Mouse (Mus musculus) embryonic stem cell, embryonic (primary cell): ENCODE measurements around the gene Rasef.
"Not testable (repeated sequence)": the region's sequence is repeated elsewhere in the genome, so short reads cannot be mapped to it uniquely, and the experiment has no call there.

ENCODE experiments used
- CTCF ChIA-PET, 4 experiments: fragments of 300-600 bp in 2 of 4; fragments of 350-600 bp in 2 of 4; sonication (Branson Sonifier 250); formaldehyde crosslinking; loops; one replicate each; lab custom pipeline; 2022; ENCODE audit warnings: inconsistent platforms in 2 of 4; lab: Charles Lee
- POLR2A ChIA-PET, 4 experiments: fragments of 300-600 bp in 2 of 4; fragments of 350-600 bp in 2 of 4; sonication (Branson Sonifier 250); formaldehyde crosslinking; loops; one replicate each; lab custom pipeline; 2022; ENCODE audit warnings: antibody characterized with exemption in 4 of 4, inconsistent platforms in 1 of 4; lab: Charles Lee

Gene Rasef

DNA sequence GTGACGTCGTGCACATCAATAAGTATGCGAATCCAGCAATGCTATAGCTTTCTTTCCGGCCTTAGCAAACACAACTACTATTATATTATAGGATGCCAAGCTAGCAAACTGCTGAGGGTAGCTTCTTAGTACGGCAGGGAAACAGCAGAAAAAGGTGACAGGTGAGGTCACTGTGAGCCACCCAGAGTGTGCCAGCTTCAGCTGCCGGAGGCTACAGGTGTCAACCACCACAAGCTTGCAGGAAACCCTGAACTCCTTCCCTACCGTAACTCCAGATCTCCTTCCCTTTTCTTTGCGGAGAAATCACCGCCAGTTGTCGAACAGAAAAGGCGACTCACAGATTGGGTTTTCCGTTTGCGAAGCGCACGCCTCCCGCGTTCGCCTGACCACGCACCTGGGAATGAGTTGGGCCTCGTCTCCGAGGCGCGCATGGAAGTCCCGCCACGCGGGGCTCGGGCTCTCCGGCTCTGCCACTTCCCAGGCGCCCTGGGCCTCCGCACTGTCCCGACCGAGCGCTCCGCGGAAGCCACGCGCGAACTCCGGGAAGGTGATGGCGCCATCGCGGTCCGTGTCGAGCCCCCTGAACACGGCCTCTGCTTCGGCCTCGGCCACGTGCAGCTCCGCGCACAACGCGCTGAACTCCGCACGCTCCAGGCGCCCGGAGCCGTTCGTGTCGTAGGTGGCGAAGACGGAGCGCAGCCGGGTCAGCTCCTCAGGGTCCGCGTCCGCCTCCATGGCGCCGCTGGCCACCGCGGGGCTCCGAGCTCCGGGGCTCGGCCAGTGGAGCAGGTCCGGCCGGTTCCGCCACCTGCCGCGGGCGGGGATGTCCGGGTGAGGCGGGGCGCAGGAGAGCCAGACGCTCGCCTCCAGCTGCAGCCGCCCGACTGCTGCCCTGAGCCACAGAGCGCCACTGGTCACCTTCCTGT, at the start of gene Rasef:
Gene Rasef (minus strand): TSS at position 735 of the 926 bp plus-strand sequence.
- ChIA-PET POLR2A (interaction anchor here in 1 of 4 experiments (0.6 to 0.8 kb wide), 2 partner anchors 30 to 460 kb away, joined by 3 read pairs; no protein-coding TSS in a partner anchor), CTCF (interaction anchor here in 1 of 4 experiments (0.6 kb wide), 1 partner anchor 155 kb away, joined by 6 read pairs; no protein-coding TSS in a partner anchor)

DNA sequence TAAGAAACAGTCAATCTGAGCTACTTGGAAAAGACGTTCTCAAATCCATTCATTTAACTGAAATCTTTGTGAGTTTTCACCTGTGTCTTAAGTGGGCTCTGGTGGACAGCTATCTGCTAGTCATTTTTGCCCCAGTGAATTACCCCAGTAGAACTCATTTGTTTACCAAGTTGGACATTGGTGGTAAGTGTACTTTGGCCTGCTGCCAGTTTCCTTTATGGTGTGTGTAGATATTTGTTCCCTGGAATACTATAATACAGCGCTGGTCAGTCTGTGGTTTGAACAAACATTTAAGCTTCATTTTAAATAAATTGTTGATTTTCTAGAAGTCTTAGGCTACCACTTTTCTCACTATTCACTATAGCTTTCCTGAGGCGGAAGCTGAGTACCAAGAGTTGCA, 35.8 kb upstream of the Rasef start:
- CTCF ChIA-PET = no interaction called here
- POLR2A ChIA-PET = interaction anchor here in 1 of 4 experiments (0.7 kb wide), 1 partner anchor 76 kb away, joined by 3 read pairs; no protein-coding TSS in a partner anchor

- ChIA-PET POLR2A (interaction anchor here in 1 of 4 experiments (0.6 kb wide), 1 partner anchor 30 kb away, joined by 3 read pairs; no protein-coding TSS in a partner anchor), CTCF (no interaction called here)
These were observed 369 bp upstream of the Rasef start for GRCm38 (mm10) chr4:73791186-73791540.

GRCm38 (mm10) chr4:73789534-73789933, 1.3 kb downstream of the Rasef start:
- CTCF ChIA-PET = interaction anchor here in 1 of 4 experiments (0.6 kb wide), 1 partner anchor 156 kb away, joined by 6 read pairs; no protein-coding TSS in a partner anchor
- POLR2A ChIA-PET = no interaction called here

DNA sequence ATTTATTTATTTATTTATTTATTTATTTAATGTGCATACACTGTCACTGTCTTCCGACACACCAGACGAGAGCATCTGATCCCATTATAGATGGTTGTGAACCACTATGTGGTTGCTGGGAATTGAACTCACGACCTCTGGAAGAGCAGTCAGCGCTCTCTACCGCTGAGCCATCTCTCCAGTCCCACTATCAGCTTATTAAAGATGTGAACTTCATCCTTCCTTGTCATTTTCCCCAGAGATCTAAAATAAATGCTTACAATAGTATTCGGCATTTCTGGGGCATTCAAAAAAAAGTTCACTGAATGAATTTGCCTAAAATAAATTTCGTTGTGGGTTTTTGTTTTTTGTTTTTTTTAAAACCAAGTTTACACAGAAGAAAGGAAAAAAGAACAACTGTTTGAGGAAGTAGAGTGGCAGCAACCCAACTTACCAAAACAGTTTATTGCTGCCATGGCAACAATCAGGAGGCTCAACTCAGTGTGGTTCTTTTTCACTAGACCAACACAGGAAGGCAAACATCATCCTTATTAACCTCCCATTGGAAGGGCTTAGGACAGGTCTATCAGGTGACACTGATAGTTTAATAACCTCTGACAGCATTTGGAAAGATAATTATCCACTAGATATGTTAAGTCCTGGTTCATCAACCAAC, 2.6 kb downstream of the Rasef start:
- ChIA-PET CTCF (interaction anchor here in 1 of 4 experiments (0.6 kb wide), 1 partner anchor 33 kb away, joined by 7 read pairs; no protein-coding TSS in a partner anchor), POLR2A (no interaction called here)

GRCm38 (mm10) chr4:73784147-73784546, 6.6 kb downstream of the Rasef start:
- ChIA-PET POLR2A (no interaction called here), CTCF (no interaction called here)

GRCm38 (mm10) chr4:73781061-73781460, 9.7 kb downstream of the Rasef start:
- ChIA-PET CTCF (no interaction called here), POLR2A (no interaction called here)

DNA sequence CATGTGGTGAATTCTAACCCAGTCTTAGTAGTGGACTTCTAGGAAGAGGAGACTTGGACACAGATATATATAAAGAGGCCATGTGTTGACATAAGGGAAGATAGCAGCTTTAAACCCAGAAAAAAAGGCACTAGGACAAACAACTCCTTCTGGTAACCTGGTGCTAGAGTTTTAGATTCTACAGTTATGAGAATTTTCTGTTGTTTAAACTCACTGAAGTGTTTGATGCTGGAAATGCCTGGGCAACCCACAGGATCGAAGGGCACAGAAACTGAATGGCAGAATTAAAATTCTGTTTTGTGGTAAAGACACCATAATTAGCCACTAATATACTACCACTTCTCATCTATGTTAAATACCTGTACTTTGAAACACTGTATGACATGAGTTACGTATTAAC, 15.5 kb downstream of the Rasef start:
- POLR2A ChIA-PET = no interaction called here
- CTCF ChIA-PET = no interaction called here

GRCm38 (mm10) chr4:73773831-73774810, 16.7 kb downstream of the Rasef start:
- POLR2A ChIA-PET = no interaction called here
- CTCF ChIA-PET = no interaction called here

- CTCF ChIA-PET = no interaction called here
- POLR2A ChIA-PET = no interaction called here
These were observed 18.8 kb downstream of the Rasef start for GRCm38 (mm10) chr4:73772028-73772427.

- ChIA-PET POLR2A (no interaction called here), CTCF (no interaction called here)
These were observed 20.2 kb downstream of the Rasef start for GRCm38 (mm10) chr4:73770592-73770991.

- POLR2A ChIA-PET = no interaction called here
- CTCF ChIA-PET = no interaction called here
These were observed 22.6 kb downstream of the Rasef start for GRCm38 (mm10) chr4:73768156-73768555.

- POLR2A ChIA-PET = interaction anchor here in 1 of 4 experiments (0.6 kb wide), 1 partner anchor 503 kb away, joined by 5 read pairs; no protein-coding TSS in a partner anchor
- CTCF ChIA-PET = no interaction called here
These were observed 42.6 kb downstream of the Rasef start for GRCm38 (mm10) chr4:73748219-73748618.

DNA sequence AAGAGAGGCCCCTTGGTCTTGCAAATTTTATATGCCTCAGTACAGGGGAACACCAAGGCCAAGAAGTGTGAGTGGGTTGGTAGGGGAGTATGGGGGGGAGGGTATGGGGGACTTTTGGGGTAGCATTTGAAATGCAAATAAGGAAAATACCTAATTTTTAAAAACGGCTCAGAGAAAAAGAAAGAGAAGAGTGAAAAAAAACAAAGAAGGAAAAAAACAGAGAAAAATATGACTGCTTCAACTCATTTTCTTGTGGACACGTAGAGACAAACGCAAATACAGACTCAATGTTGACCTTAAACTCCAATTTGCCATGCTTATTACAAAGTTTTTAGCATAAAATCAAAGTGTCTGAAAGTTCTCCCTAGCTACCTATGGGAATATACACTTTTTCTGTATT, 51.4 kb downstream of the Rasef start:
- POLR2A ChIA-PET = no interaction called here
- CTCF ChIA-PET = no interaction called here

DNA sequence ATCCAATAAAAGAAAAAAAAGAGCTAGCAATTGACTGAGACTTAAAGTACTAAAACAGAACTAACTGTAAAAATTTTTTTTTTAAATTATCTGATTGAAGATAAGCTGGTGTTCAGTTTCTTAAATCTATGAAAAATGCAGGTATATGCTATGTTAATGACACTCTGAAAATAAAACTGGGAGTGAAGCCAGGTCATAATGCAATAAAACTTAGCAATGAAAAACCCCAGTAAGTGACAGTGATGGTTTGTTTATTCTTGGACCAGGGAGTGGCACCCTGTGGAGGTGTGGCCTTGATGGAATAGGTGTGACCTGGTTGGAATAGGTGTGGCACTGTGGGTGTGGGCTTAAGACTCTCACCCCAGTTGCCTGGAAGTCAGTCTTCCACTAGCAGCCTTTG, 71.0 kb downstream of the Rasef start:
- POLR2A ChIA-PET = no interaction called here
- CTCF ChIA-PET = no interaction called here

- CTCF ChIA-PET = no interaction called here
- POLR2A ChIA-PET = no interaction called here
These were observed 72.0 kb downstream of the Rasef start for GRCm38 (mm10) chr4:73718761-73719160.

GRCm38 (mm10) chr4:73683216-73683615, 107.6 kb downstream of the Rasef start, which contains the start of gene Gm428:
TSS of gene Gm428 (plus strand) at chr4:73683516.
- CTCF ChIA-PET, POLR2A ChIA-PET: not testable (repeated sequence)

GRCm38 (mm10) chr4:73668054-73668453, 122.7 kb downstream of the Rasef start, which contains the start of gene Gm11239:
TSS of gene Gm11239 (plus strand) at chr4:73668354.
- POLR2A ChIA-PET, CTCF ChIA-PET: not testable (repeated sequence)
